Mouse (Mus musculus) Patski (cell line): ENCODE measurements around the gene Cdx2. TPM values are rescaled to one million over a fixed set of nuclear protein-coding genes. Genes with fewer than 3 reads are reported as not detected.

Source experiments
- ATAC-seq: fragments of 100-300 bp; one replicate; pipeline ENCODE4 v1.8.0; 2021
- CTCF ChIA-PET: fragments of 350-600 bp; sonication (Branson Sonifier 250); formaldehyde crosslinking; loops from one replicate; lab custom pipeline; 2022; ENCODE audit warnings: inconsistent platforms; lab: Charles Lee
- POLR2A ChIA-PET: fragments of 350-600 bp; sonication (Branson Sonifier 250); formaldehyde crosslinking; loops from one replicate; lab custom pipeline; 2022; ENCODE audit warnings: antibody characterized with exemption, inconsistent platforms; lab: Charles Lee
- DNase-seq: peaks from one replicate; pipeline ENCODE4 v3.0.0-alpha.2; 2011; ENCODE audit warnings: low read depth, low spot score
- H3K27me3 ChIP-seq: fragments of 371-371 bp; one replicate; pipeline ENCODE4 v1.5.1; 2021
- CTCF ChIP-seq: fragments of 100-300 bp; IDR thresholded peaks from one replicate; pipeline ENCODE4 v1.5.1; 2021
- in situ Hi-C: fragments of 300-500 bp; cut with MboI; formaldehyde crosslinking; loops from 3 replicates; pipeline ENCODE4 v1.11.1; 2018; ENCODE audit warnings: low pct_unique_long_range_greater_than_20kb, mixed read lengths
- polyA plus RNA-seq: library from polyadenylated mRNA; unstranded; gene quantifications from one replicate; pipeline ENCODE4 v1.2.3, GENCODE M21; 2021

Cdx2 gene
- polyA plus RNA-seq, 1 experiment from 2014 or later: 0.13 TPM

DNA sequence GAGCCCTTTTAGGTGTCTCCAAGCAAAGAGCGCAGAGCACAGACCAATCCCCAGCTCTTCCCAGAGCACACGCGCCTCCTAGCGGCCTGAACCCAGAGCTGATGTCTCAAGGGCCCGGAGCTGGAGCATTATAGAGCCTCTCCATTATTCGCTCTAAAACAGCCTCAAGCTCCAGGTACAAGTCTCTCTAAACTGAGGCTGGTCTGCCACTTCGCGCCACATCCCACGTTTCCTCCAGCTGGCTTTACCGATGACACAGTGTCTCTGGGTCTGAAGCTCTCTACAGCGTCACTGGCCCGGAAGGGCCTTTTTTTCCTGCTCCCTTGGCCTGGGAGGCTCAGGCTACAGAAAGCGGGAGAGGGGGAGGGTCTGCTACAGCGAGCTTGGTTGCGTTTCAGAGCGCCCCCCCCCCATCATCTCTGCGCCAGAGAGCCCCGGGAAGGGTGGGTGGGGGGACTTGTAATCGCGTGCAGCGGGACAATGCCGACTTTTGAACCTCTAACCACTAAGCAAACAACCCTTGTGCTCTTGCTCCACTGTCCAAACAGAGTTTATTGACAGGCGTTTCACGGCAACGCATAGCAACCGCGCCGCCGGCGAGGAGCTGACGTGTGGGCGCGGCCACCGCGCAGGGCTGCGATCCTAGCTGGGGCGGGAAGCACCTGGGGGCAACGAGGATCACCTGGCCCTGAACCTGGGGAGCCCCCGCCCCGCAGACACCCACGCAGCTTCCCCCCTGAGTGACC is 7.6 kb downstream of the Cdx2 start:
- ChIA-PET POLR2A (no interaction called here), CTCF (interaction anchor here (0.9 to 6.5 kb wide), 13 partner anchors 9 to 432 kb away, joined by 3 to 51 read pairs (median 3); partner anchors contain the start of gene Cdx2)
- H3K27me3 ChIP-seq: peaks cover 27% of the 10 kb centered on the region
- in situ Hi-C loops: no loop called here
- DNase-seq (no peak), ATAC-seq (peak; percentile 77)
- no peak for TF ChIP-seq CTCF

- ChIA-PET POLR2A (interaction anchor here (0.6 to 1.2 kb wide), 3 partner anchors 9 to 392 kb away, joined by 3 read pairs; no protein-coding TSS in a partner anchor), CTCF (interaction anchor here (1.5 to 6.5 kb wide), 4 partner anchors 11 to 334 kb away, joined by 4 to 51 read pairs (median 8); partner anchors contain the start of genes Cdx2 and Mtif3)
- no peak for DNase-seq
- no peak for ATAC-seq
- in situ Hi-C loops: no loop called here
- H3K27me3 ChIP-seq: peaks cover 8% of the 10 kb centered on the region
- TF ChIP-seq CTCF: no peak
These were observed 9.8 kb downstream of the Cdx2 start for GRCm38 (mm10) chr5:147297249-147297648.

DNA sequence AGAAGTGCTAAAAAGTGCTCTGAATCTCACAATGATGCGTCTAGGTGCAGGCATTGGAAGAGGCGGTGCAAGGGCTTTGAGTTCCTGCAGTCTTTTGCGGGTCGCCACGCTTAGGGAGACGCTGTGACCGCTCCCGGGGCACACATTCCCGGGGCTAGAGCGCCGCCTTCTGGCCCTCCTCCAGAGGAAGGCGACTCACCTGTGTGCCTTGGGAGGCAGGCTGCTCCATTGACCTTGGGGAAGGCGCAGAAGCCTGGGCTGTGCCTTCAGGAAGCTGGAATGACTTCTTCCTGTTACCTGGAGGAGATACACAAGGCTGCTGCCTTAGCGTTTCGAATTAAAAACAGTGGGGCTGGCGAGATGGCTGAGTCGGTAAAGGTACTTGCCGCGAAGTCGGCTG is 12.9 kb downstream of the Cdx2 start:
- in situ Hi-C loops: no loop called here

GRCm38 (mm10) chr5:147293127-147293910 is 13.8 kb downstream of the Cdx2 start:
- POLR2A ChIA-PET: interaction anchor here (0.8 to 1.2 kb wide), 3 partner anchors 58 to 386 kb away, joined by 3 read pairs; no protein-coding TSS in a partner anchor
- TF ChIP-seq CTCF: peak; percentile 97
- CTCF ChIA-PET: interaction anchor here (0.6 to 2.6 kb wide), 13 partner anchors 13 to 388 kb away, joined by 3 to 9 read pairs (median 3); no protein-coding TSS in a partner anchor
- no peaks in the 10 kb centered on the region for H3K27me3 ChIP-seq
- ATAC-seq (peak; percentile 90), DNase-seq (no peak)
- in situ Hi-C loops: no loop called here

More for the DNA sequence above, 12.9 kb downstream of the Cdx2 start:
- POLR2A ChIA-PET: no interaction called here
- CTCF ChIA-PET: interaction anchor here (0.8 to 2.6 kb wide), 8 partner anchors 12 to 389 kb away, joined by 3 to 9 read pairs (median 3); no protein-coding TSS in a partner anchor
- no peak for ATAC-seq
- H3K27me3 ChIP-seq: no peaks in the 10 kb centered on the region
- no peak for DNase-seq
- peak; percentile 53 for TF ChIP-seq CTCF

DNA sequence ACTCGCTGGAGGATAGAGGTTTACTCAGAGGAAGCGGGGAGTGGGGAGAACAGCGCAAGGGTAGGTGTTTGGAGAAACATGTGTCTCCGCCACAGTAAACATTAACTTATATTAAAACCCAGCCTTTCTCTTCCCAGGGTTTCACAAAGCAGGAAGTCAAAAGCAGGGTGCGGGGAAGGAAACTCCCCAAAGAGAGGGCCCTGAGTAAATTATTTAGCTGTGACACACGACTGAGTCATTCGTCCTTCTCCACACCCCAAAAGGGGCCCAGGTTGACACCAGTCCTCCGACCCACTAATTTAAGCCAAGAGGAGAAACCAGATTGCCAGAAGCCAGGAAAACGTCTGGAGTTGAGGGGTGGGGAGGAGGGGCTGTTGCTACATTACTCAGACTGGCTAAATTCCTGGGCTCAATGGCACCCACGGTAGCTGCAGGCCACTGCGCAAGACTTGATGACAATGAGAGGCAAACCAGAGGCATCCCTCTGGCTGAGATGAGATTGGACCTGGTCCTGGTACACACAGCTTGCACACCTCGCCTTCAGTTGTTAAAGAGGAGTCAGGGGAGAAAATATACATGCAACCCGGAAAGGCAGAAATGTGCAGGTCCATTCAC is 14.5 kb downstream of the Cdx2 start:
- in situ Hi-C loops: no loop called here
- no peaks in the 10 kb centered on the region for H3K27me3 ChIP-seq
- POLR2A ChIA-PET: interaction anchor here (0.8 to 1.2 kb wide), 3 partner anchors 57 to 385 kb away, joined by 3 read pairs; no protein-coding TSS in a partner anchor

DNA sequence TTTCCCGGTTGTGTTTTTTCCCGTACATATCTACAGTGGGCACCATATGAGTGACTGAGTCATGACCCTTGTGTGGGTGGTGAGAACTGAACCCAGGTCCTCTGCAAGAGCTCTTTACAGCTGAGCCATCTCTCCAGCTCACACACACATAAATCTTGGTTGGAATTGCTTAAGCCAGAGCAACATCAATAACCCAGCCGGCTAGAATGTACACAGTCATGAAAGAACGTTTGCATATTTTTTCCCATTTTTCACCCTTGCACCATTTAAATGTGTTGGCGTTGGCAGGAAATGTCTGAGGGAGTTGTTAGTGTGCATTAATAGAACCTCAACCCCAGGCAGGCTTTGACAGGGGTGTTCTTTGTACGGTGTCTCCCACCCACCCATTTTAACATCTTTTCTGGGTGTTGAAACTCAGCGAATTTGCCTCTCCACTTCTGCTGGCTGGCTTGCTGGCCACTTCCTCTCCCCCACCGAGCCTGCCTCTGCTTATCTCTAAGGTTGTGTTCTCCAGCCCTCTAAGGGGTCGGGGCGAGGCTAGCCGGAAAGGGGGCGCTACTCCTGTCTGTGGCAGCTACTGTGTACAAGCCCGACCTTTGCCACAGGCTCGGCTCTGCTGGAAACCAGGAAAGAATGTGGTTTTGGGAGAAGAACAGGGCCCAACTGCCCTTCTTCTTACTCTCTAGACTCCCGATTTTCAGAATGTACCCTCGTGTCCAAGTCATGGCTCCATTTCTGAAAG is 15.1 kb downstream of the Cdx2 start:
- CTCF ChIA-PET: interaction anchor here (2.0 kb wide), 1 partner anchor 18 kb away, joined by 5 read pairs; no protein-coding TSS in a partner anchor
- TF ChIP-seq CTCF: no peak
- in situ Hi-C loops: no loop called here
- no peaks in the 10 kb centered on the region for H3K27me3 ChIP-seq
- POLR2A ChIA-PET: no interaction called here
- ATAC-seq (no peak), DNase-seq (no peak)

More for the DNA sequence above, 14.5 kb downstream of the Cdx2 start:
- ATAC-seq: peak; percentile 80
- TF ChIP-seq CTCF: no peak
- DNase-seq: peak; percentile 66
- CTCF ChIA-PET: interaction anchor here (0.6 to 2.6 kb wide), 8 partner anchors 18 to 388 kb away, joined by 3 to 9 read pairs (median 4); no protein-coding TSS in a partner anchor

DNA sequence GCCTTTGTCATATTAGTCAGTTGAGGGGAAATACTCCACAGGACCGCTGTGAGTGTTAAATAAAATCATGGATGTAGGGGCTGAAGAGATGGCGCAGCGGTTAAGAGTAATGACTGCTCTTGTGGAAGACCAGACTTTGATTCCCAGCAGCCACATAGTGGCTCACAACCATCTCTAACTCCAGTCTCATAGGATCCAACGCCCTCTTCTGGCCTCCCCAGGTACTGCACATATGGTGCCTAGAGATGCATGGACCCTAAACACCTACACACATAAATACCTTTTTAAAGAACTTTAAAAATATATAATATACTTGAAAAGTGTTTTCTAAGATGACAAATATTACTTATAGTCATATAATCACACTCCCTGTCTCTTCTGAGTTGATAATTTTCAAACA is 22.7 kb downstream of the Cdx2 start:
- peaks cover 7% of the 10 kb centered on the region for H3K27me3 ChIP-seq
- CTCF ChIA-PET: interaction anchor here (1.7 kb wide), 1 partner anchor 13 kb away, joined by 4 read pairs; no protein-coding TSS in a partner anchor
- POLR2A ChIA-PET: no interaction called here
- peak; percentile 45 for TF ChIP-seq CTCF
- no peak for DNase-seq
- no peak for ATAC-seq
- in situ Hi-C loops: no loop called here

GRCm38 (mm10) chr5:147277547-147277925 is 29.5 kb downstream of the Cdx2 start:
- no peak for TF ChIP-seq CTCF
- peaks cover 47% of the 10 kb centered on the region for H3K27me3 ChIP-seq
- ChIA-PET POLR2A (no interaction called here), CTCF (interaction anchor here (0.9 to 1.0 kb wide), 2 partner anchors 8 to 11 kb away, joined by 3 read pairs; partner anchors contain the start of gene Pdx1)
- DNase-seq (no peak), ATAC-seq (no peak)
- in situ Hi-C loops: no loop called here

DNA sequence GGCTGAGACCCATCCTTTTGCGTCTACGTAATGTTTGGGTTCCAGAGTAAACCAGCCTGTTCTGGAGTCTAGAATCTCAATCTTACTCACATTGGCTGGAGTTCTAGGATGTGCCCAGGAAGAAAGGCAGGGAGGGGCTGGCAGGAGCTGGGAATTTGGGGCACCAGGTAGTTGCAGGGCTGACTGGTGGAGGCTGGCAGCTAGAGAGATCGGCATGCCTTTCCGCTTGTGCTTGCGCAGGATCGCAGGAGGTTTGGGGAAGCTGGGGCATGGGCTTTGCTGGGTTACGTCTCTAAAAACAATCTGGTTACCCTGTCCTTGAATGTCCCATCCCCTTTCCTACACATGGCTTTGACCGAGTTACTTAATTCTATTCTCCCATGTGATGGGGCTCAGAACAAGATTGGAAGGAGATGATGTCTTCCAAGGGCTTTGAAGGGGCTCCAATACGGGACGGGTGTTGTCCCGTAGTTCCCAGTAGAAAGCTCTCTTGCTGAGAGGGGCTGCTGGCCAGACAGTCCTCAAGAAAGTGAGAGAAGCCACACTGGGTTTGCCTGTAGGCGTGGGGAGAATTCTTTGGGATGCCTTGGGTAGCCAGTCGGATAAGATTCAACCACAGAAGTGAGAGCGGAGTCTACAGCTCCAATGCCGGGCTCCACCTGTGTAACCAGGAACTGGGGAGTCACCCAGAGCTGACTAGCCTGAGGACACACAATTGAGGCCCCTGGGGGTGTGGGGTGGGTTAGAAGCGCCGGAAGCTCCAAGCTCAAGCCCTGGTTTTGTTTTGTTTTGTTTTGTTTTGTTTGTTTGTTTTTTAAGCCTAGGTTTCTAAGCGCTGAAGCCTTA is 30.1 kb downstream of the Cdx2 start:
- ChIA-PET CTCF (no interaction called here), POLR2A (interaction anchor here (0.8 kb wide), 1 partner anchor 198 kb away, joined by 3 read pairs; no protein-coding TSS in a partner anchor)
- peaks cover 50% of the 10 kb centered on the region for H3K27me3 ChIP-seq
- DNase-seq (no peak), ATAC-seq (no peak)
- in situ Hi-C loops: no loop called here
- TF ChIP-seq CTCF: no peak
